Mouse (Mus musculus) c-Kit-positive CD71-positive TER-119-negative erythroid progenitor cells, embryonic 14.5 days (primary cell): ENCODE measurements around the gene Olfr1281.
"Not testable (repeated sequence)": the region's sequence is repeated elsewhere in the genome, so short reads cannot be mapped to it uniquely, and the experiment has no call there.

Experiments used
- DNase-seq: peaks from one replicate; pipeline ENCODE4 v3.0.0-alpha.2; 2013; ENCODE audit warnings: low read depth

Olfr1281 gene

DNA sequence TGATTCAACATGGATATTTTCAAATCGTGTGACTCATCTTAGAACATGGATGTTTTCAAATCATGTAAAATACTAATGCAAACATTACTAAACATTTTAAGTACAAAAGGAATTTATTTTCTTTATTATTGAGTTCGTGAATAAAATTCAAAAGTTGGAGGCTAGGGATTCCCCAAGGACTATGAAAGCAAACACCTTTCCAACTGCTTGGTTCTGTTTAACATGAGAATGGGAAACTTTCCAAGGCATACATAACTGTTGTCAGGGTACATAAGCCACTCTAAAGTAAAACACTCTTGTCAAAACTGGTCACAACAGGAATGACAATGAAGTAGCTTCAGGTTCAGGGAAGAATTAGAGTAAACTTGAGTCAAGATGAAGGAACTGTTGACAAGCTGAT is at the start of gene Olfr1281:
TSS of gene Olfr1281 (plus strand) at position 301 of the 400 bp plus-strand sequence.
- no peak for DNase-seq

DNA sequence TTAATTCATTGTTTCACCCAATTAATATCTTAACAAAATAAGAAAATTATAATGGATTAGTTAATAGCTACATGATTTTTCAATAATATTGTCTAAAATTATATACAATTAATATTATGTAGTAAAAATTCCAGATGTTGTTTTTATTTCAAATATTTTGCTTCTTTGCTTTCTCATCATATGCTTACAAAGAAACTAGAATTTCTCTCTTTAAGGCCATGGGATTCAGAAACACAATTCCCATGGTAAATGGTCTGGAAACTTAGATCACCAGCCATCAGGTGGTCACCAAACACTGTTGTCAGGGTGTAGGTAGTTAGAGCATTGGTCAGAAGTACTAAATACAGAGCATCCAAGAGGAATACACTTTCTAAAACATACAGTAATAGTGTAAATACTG is 36.5 kb upstream of the Olfr1281 start, which contains the start of gene Olfr1278:
TSS of gene Olfr1278 (plus strand) at position 301 of the 400 bp plus-strand sequence.
- DNase-seq = no peak

DNA sequence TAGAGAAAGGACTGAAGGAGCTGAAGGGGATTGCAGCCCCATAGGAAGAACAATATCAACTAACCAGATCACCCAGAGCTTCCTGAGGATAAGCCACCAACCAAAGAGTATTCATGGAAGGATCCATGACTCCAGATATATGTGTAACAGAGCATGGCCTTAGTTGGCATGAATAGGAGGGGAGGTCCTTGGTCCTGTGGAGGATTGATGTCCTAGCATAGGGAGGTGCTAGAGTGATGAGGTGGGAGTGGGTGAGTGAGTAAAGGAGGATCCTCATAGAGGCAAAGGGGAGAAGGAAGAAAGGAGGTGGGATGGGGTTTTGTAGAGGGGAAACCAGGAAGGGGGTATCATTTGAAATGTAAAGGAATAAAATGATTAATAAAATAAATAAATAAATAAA is 27.8 kb upstream of the Olfr1281 start:
- no peak for DNase-seq

DNA sequence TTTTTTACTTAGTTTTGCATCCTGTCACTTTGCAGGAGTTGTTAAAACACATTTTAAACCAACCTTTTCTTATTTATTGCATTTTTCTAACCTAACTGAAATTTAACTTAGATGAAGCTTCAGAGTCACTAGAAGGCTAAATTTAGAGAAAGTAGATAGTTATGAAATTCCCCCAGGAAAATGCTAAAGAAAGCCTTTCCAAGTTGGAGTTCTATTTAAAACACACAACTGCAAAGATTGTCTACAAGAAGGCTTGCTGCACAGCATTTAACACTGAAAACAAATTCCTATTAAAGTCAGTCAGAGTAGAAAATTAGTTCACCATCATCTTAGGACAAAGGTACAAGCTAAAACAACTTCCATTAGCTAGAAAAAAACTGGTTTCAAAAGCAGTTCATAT is 25.9 kb upstream of the Olfr1281 start, which contains the start of gene Olfr1279:
TSS of gene Olfr1279 (plus strand) at position 262 of the 400 bp plus-strand sequence.
- no peak for DNase-seq

DNA sequence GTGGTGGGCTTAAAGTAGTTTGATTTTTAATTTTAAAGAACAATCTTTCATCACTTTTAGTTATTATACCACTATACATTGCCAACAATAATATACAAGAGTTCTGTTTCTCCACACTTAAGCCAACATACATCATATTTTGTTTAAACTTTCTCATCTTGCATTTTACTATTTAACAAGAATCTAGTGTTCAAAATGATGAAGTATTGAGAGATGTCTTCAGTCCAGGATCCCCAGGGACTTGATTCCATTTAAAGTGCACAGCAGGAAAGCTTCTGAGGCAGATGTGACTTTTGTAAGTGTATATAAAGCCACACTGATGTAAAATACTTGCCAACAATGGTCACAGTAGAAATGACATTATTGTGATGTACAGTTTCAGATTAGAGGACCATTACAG is 12.6 kb upstream of the Olfr1281 start, which contains the start of gene Olfr1280:
TSS of gene Olfr1280 (plus strand) at position 301 of the 400 bp plus-strand sequence.
- DNase-seq = no peak

DNA sequence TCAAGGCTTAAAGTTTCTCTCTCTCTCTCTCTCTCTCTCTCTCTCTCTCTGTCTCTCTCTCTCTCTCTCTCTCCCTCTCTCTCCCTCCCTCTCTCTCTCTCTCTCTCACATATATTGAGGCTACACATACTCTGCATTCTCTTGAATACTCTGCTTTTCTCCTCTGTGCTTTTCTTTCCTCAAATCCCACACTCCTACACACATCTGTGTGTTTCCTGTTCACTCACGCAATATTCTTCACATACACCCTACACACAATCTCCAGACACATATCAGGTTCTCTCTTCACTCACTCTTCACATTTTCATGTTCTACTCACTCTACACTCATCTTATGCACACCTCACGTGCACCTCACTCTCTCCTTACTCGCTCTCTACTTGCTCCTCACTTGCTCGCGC is 7.4 kb downstream of the Olfr1281 start:
- not testable (repeated sequence) for DNase-seq

DNA sequence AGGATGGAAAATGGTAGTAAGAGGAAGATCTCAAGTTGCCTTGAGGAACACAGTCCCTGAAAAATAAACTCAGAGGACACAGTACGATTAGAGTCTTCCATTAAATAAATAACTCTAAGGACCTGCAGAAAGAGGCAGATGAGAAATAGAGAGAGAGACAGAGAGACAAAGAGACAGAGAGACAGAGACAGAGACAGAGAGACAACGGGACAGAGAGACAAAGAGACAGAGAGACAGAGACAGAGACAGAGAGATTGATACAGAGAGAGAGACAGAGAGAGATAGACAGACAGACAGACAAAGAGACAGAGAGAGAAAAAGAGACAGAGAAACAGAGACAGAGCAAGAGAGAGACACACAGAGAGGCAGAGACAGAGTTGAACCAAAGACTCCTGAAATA is 9.7 kb downstream of the Olfr1281 start, which contains the start of gene Olfr1282:
TSS of gene Olfr1282 (minus strand) at position 101 of the 400 bp plus-strand sequence.
- no peak for DNase-seq

DNA sequence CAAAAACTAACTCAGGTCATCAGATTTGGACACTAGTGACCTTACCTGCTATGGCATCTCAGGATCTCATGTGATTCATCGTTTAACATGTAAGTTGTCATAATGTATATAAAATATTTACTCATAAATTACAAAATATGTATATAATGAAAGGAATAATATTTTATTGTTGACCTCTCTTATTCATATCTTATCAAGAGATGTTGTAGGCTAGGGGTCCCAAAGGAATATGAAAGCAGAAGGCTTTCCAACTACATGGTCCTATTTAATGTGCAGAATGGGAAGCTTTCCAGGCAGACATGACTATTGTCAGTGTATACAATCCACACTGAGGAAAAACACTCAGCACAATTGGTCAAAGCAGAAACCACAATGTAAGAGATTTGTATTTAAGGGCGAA is 40.2 kb downstream of the Olfr1281 start, which contains the start of gene Olfr1283:
TSS of gene Olfr1283 (plus strand) at position 301 of the 400 bp plus-strand sequence.
- no peak for DNase-seq

DNA sequence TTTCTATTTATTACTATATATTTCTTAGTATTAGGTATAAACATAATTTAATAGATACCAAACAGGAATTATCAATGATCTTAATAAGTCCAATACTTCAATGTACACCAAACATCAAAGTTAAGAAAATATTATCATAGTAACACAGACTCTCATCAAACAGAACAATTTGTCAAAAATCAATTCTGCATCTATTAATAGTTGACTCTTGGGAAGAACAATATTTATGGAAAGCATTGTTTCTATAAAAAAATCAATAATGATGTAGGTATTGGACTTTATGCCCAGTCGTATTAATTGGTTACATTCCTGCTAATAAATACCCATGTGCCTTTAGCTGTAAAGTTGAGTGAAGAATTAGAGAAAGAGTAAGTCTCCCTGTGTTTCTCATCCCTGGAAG is 48.9 kb downstream of the Olfr1281 start, which contains the start of gene Olfr1284:
TSS of gene Olfr1284 (plus strand) at position 301 of the 400 bp plus-strand sequence.
- DNase-seq = no peak
